Mouse (Mus musculus) bone marrow macrophage, adult 2 months (primary cell): ENCODE measurements around the gene Dctpp1.

Source experiments
- CTCF ChIP-seq: IDR thresholded peaks from 2 replicates; pipeline ENCODE4 v1.5.1; 2012; ENCODE audit warnings: low read depth, mild to moderate bottlenecking, low read length, moderate library complexity
- POLR2A ChIP-seq: IDR thresholded peaks from 2 replicates; pipeline ENCODE4 v1.6.1; 2012; ENCODE audit warnings: mild to moderate bottlenecking, low read depth, low read length, borderline replicate concordance

DNA sequence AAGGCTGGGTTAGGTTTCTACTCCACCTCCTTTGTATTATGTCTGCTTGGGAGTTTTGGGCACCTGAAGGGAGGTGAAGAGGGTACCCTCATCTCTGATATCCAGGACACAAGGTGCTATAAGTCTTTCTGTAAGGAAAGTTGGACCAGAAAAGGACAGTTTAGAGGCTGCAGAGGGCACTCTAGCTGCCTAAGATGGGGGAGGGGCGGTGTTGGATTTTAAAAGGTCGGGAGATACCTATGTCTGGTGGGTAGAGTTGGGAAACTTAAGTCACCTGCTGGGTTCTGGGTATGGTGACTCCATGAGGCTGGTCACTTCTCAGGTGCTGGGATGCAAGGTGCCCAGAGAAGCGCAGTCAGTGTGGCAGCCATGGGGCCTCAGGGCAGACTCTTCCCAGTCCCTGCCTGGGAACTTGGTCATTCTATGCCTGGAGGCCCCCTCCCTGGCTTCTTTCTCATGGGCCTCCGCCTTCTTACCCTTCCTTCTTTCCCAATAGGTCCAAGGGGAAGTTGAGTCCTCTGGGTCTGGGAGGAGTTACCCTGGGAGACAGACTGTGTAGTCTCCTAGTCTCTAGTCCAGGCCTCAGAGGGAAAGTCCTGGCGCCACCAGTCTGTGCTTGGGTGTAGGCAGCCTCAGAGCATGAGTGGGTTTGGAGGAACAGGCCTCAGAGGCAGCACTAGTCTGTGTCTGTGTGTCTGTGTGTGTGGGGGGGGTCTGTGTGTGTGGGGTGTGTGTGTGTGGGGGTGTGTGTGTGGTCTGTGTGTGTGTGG lies 36.5 kb upstream of the Dctpp1 start:
- no peak for TF ChIP-seq CTCF
- no peak for TF ChIP-seq POLR2A
